Mouse (Mus musculus) CH12.LX (cell line): Measurements from ENCODE around the gene Ccdc130.

Experiments used
- CTCF ChIP-seq, 2 experiments: IDR thresholded peaks in 1 of 2; conservative IDR thresholded peaks in 1 of 2; 2 replicates each; pipeline ENCODE4 v1.5.1; 2011 to 2012; ENCODE audit warnings: low read depth in 2 of 2, low read length in 2 of 2, improper control_type of control experiment in 1 of 2, inconsistent platforms in 1 of 2, mild to moderate bottlenecking in 1 of 2, moderate library complexity in 1 of 2
- EP300 ChIP-seq: IDR thresholded peaks from 2 replicates; pipeline ENCODE4 v1.6.1; 2011; ENCODE audit warnings: low read length, improper control_type of control experiment
- HCFC1 ChIP-seq: IDR thresholded peaks from 2 replicates; pipeline ENCODE4 v1.6.1; 2012; ENCODE audit warnings: low read depth, mild to moderate bottlenecking, inconsistent platforms, low read length, improper control_type of control experiment
- MAFK ChIP-seq: IDR thresholded peaks from 2 replicates; pipeline ENCODE4 v1.6.1; 2011; ENCODE audit warnings: low read length, improper control_type of control experiment; ENCODE audit not compliant: insufficient replicate concordance
- MAX ChIP-seq: IDR thresholded peaks from 2 replicates; pipeline ENCODE4 v1.6.1; 2011; ENCODE audit warnings: low read length, improper control_type of control experiment
- NELFE ChIP-seq: IDR thresholded peaks from 2 replicates; pipeline ENCODE4 v1.6.1; 2011; ENCODE audit warnings: low read depth, low read length, improper control_type of control experiment
- POLR2A ChIP-seq: IDR thresholded peaks from 2 replicates; pipeline ENCODE4 v1.6.1; 2011; ENCODE audit warnings: low read depth, mild to moderate bottlenecking, improper control_type of control experiment, low read length
- POLR2AphosphoS2 ChIP-seq: IDR thresholded peaks from 2 replicates; pipeline ENCODE4 v1.6.1; 2011; ENCODE audit warnings: low read depth, low read length, improper control_type of control experiment
- RCOR1 ChIP-seq: conservative IDR thresholded peaks from 2 replicates; pipeline ENCODE4 v1.6.1; 2012; ENCODE audit warnings: low read depth, mild to moderate bottlenecking, inconsistent platforms, low read length, improper control_type of control experiment
- ZC3H11A ChIP-seq: IDR thresholded peaks from 2 replicates; pipeline ENCODE4 v1.6.1; 2012; ENCODE audit warnings: low read depth, mild to moderate bottlenecking, inconsistent platforms, low read length, improper control_type of control experiment

GRCm38 (mm10) chr8:84284608-84285063 lies 14.5 kb upstream of the Ccdc130 start:
- TF ChIP-seq CTCF (conservative IDR thresholded peaks at IDR 0.05 in 1 of 2, IDR thresholded peaks at IDR 0.05 in 1 of 2; ENCODE audit: low read depth in 2 of 2, low read length in 2 of 2) = no peak
- no peak for TF ChIP-seq MAFK
- TF ChIP-seq MAX = no peak
- TF ChIP-seq HCFC1 = no peak
- no peak for TF ChIP-seq EP300
- TF ChIP-seq RCOR1 = no peak
- no peak for TF ChIP-seq ZC3H11A
- no peak for TF ChIP-seq POLR2AphosphoS2
- no peak for TF ChIP-seq POLR2A
- TF ChIP-seq NELFE = no peak
